9 mouse cellular contexts compared by ENCODE assay signal in genomic region chr1:136683061-136683531, GRCm38 (mm10). TPM values are rescaled to one million over a fixed set of nuclear protein-coding genes. Genes with fewer than 3 reads are reported as not detected.
DNase-seq lines count a peak whose midpoint lies in the region; TF ChIP-seq lines count a peak whose summit lies in the region.
"Had no signal": no experiment of that assay in that cellular context is flagged by ENCODE, and none has a peak within 500 bp of the region (broad histone marks: within the 10 kb centered on the region; RNA-seq: fewer than 3 reads in every experiment).

No protein-coding gene starts in this region.

- peak overlapping the region; percentile 51; the same call in 1 of the 2 replicates for H3K27ac ChIP-seq in layer of hippocampus, adult 2 months
- H3K27ac ChIP-seq in bone marrow, adult 2 months (ENCODE audit: control insufficient read depth, insufficient read depth, low read depth, low read length, poor library complexity), result peak overlapping the region; percentile 78
- H3K27ac ChIP-seq: liver, embryonic 14.5 days had no signal

- peak in 1 of 2 experiments; percentile 37 for DNase-seq in layer of hippocampus, adult 2 months (ENCODE audit: low spot score in 2 of 2)
- no peak for DNase-seq in layer of hippocampus, adult 8-10 months (ENCODE audit: low spot score in 2 of 2)
- DNase-seq in heart, postnatal 36 days, result peak; percentile 69 to 75
- peak; percentile 78 for DNase-seq in lung, postnatal 14 days
- peak; percentile 56 to 68 for DNase-seq in thymus, postnatal 36 days
- DNase-seq in neural tube, embryonic 10.5 days (ENCODE audit: extremely low spot score, low spot score), result no peak
- no peak for DNase-seq in frontal cortex, postnatal 10 days (ENCODE audit: low spot score in 2 of 2)

- TF ChIP-seq POLR2A in bone marrow, adult 2 months (IDR thresholded peaks at IDR 0.05; ENCODE audit: borderline replicate concordance, control insufficient read depth, low read depth, low read length), result no peak

- WGBS in bone marrow, adult 2 months, result 29% methylated on average over 3 of the region's 3 CpGs

- peaks cover 1% of the 10 kb centered on the region; the same call in 1 of the 2 replicates for H3K4me1 ChIP-seq in bone marrow, adult 2 months (ENCODE audit: control insufficient read depth, insufficient read depth, low read length)

- TF ChIP-seq CTCF in layer of hippocampus, adult 2 months (conservative IDR thresholded peaks at IDR 0.05), result no peak
- TF ChIP-seq CTCF in bone marrow, adult 2 months (IDR thresholded peaks at IDR 0.05; ENCODE audit: control insufficient read depth, insufficient read depth, low read length), result no peak

- intact Hi-C loops in heart, postnatal 36 days (cut with DNase I), result loop anchor here (5.0 kb wide), 1 partner anchor 56 kb away; no protein-coding TSS in a partner anchor

- no peak overlapping the region for H3K4me3 ChIP-seq in layer of hippocampus, adult 2 months
- no peak overlapping the region for H3K4me3 ChIP-seq in bone marrow, adult 2 months (replicated peaks; ENCODE audit: control insufficient read depth, low read depth, low read length)

RNA-seq across cellular contexts. Expression of gene Zfp281, which starts 58.4 kb away (rescaled TPM):
- 10 to 100 TPM; 34.6 to 37.9 TPM for total RNA-seq in layer of hippocampus, adult 2 months (2021)
- 10 to 100 TPM; 34.4 to 37.8 (median 34.9) TPM for total RNA-seq in layer of hippocampus, adult 8-10 months (2022)
- polyA plus RNA-seq in bone marrow, adult 2 months (2011; ENCODE audit: insufficient read depth, insufficient read length, low replicate concordance, missing spikeins), result 3.0 and 7.9 TPM in 2 replicates
- 10 to 100 TPM; 10.1 to 11.4 TPM for total RNA-seq in heart, postnatal 36 days (2021)

Comparison
In these comparisons a context has a peak if more than half of its experiments do, and no peak if none do; other contexts are left out.
1. DNase-seq: peak in heart, postnatal 36 days (2 of 2), lung, postnatal 14 days (single experiment) and thymus, postnatal 36 days (2 of 2); none in layer of hippocampus, adult 8-10 months (0 of 2), neural tube, embryonic 10.5 days (single experiment) and frontal cortex, postnatal 10 days (0 of 2).